Comparison of ENCODE assay signal across 7 mouse cellular contexts in genomic region chr8:71568387-71568937, GRCm38 (mm10). TPM values are rescaled to one million over a fixed set of nuclear protein-coding genes. Genes with fewer than 3 reads are reported as not detected.
DNase-seq lines count a peak whose midpoint lies in the region; ATAC-seq and TF ChIP-seq lines count a peak whose summit lies in the region.

Gene Slc27a1, plus strand, starts transcription at chr8:71568882.

- H3K9ac ChIP-seq in hindbrain, postnatal 0 days (replicated peaks; ENCODE audit: low read length) = peak within 1 kb of the TSS; percentile 62
- H3K9ac ChIP-seq in stomach, embryonic 14.5 days (replicated peaks; ENCODE audit: low read depth, low read length) = peak within 1 kb of the TSS; percentile 36; the same call in 1 of the 2 replicates

- WGBS in hindbrain, postnatal 0 days = 11% methylated on average over 13 of the region's 13 CpGs
- WGBS in stomach, embryonic 14.5 days = 15% methylated on average over 13 of the region's 13 CpGs

- H3K4me1 ChIP-seq in hindbrain, postnatal 0 days (ENCODE audit: insufficient read depth, low read length) = peaks cover 10% of the 10 kb centered on the region
- H3K4me1 ChIP-seq in stomach, embryonic 14.5 days (ENCODE audit: control insufficient read depth, insufficient read depth, low read length) = peaks cover 14% of the 10 kb centered on the region

- intact Hi-C loops in gastrocnemius, postnatal 36 days (cut with DNase I) = no loop called here
- intact Hi-C loops in left cerebral cortex, postnatal 10 days (cut with DNase I) = no loop called here

- H3K4me2 ChIP-seq in hindbrain, postnatal 0 days (ENCODE audit: low read depth, low read length) = peak within 1 kb of the TSS; percentile 68
- H3K4me2 ChIP-seq in stomach, embryonic 14.5 days (replicated peaks; ENCODE audit: low read depth, low read length) = peak within 1 kb of the TSS; percentile 80

- peak within 1 kb of the TSS; percentile 91 for H3K27ac ChIP-seq in hindbrain, postnatal 0 days
- H3K27ac ChIP-seq in stomach, embryonic 14.5 days (ENCODE audit: low read length) = peak within 1 kb of the TSS; percentile 46; the same call in 1 of the 2 replicates

- peak; percentile 83 for DNase-seq in adrenal gland, adult 8-10 months
- DNase-seq in cerebellum, adult 8-10 months = peak; percentile 64
- peak; percentile 72 to 74 for DNase-seq in gastrocnemius, postnatal 36 days
- DNase-seq in hindbrain, postnatal 0 days (ENCODE audit: low spot score) = peak; percentile 86
- DNase-seq in left cerebral cortex, postnatal 10 days (ENCODE audit: extremely low spot score in 1 of 2, low spot score in 2 of 2) = peak in 1 of 2 experiments; percentile 86

- no peak for TF ChIP-seq CTCF in hindbrain, postnatal 0 days (IDR thresholded peaks at IDR 0.05; ENCODE audit: low read depth)

- peak within 1 kb of the TSS; percentile 66 for H3K4me3 ChIP-seq in hindbrain, postnatal 0 days (ENCODE audit: low read length)
- peak within 1 kb of the TSS; percentile 41 for H3K4me3 ChIP-seq in stomach, embryonic 14.5 days (ENCODE audit: low read depth, low read length)

- peak; percentile 14; the same call in 1 of the 2 replicates for ATAC-seq in hindbrain, postnatal 0 days
- ATAC-seq in megakaryocyte, adult 5-6 weeks (ENCODE audit: poor library complexity, severe bottlenecking) = peak; percentile 31; the same call in 1 of the 2 replicates
- ATAC-seq in stomach, embryonic 14.5 days (ENCODE audit: insufficient number of reproducible peaks, insufficient read depth, low FRiP score, low read depth) = no peak

- H3K9me3 ChIP-seq in hindbrain, postnatal 0 days (ENCODE audit: low read length) = no peaks in the 10 kb centered on the region
- 0 out of 2 replicates have a peak, but pooled peaks cover 2% of the 10 kb centered on the region for H3K9me3 ChIP-seq in stomach, embryonic 14.5 days (ENCODE audit: control insufficient read depth, low read depth, low read length)

- H3K27me3 ChIP-seq in hindbrain, postnatal 0 days (ENCODE audit: insufficient read depth, low read length) = no peaks in the 10 kb centered on the region
- H3K27me3 ChIP-seq in stomach, embryonic 14.5 days (ENCODE audit: control insufficient read depth, insufficient read depth, low read length) = no peaks in the 10 kb centered on the region

- no peaks in the 10 kb centered on the region for H3K36me3 ChIP-seq in hindbrain, postnatal 0 days (ENCODE audit: insufficient read depth, low read length)
- no peaks in the 10 kb centered on the region for H3K36me3 ChIP-seq in stomach, embryonic 14.5 days (ENCODE audit: control insufficient read depth, insufficient read depth, low read length)

RNA-seq across cellular contexts. Expression of gene Slc27a1, which starts in this region (rescaled TPM):
- total RNA-seq in adrenal gland, adult 8-10 months (2022) = 100 to 1,000 TPM; 141 to 186 (median 160) TPM
- 10 to 100 TPM; 55.9 to 77.1 TPM for total RNA-seq in gastrocnemius, postnatal 36 days (2021)
- 210 and 238 TPM in 2 replicates for total RNA-seq in hindbrain, postnatal 0 days (2014; rRNA removed)
- 127 and 152 TPM in 2 replicates for polyA plus RNA-seq in hindbrain, postnatal 0 days (2015; fragmentation: Nextera tagmentation; extraction: Ambion mirVana)
- 10 to 100 TPM; 69.5 to 73.6 TPM for total RNA-seq in left cerebral cortex, postnatal 10 days (2021)
- total RNA-seq in megakaryocyte, adult 5-6 weeks (2015) = 1.5 and 2.0 TPM in 2 replicates
- total RNA-seq in megakaryocyte, adult 5-6 weeks (2017) = 2.8 and 3.9 TPM in 2 replicates
- polyA plus RNA-seq in stomach, embryonic 14.5 days (2014; fragmentation: Nextera tagmentation; extraction: Ambion mirVana) = 28.2 and 29.4 TPM in 2 replicates

Comparison
In these comparisons a context has a peak if more than half of its experiments do, and no peak if none do; other contexts are left out.
1. RNA of gene Slc27a1 (total RNA-seq): 210 to 238 TPM in hindbrain, postnatal 0 days, 141 to 186 TPM in adrenal gland, adult 8-10 months, 55.9 to 77.1 TPM in gastrocnemius, postnatal 36 days and 69.5 to 73.6 TPM in left cerebral cortex, postnatal 10 days; 1.5 to 3.9 TPM in megakaryocyte, adult 5-6 weeks; every median in the first group is over 10 times any median in the second.